Comparison of ENCODE assay signal across 19 mouse cellular contexts in genomic region chr14:8241816-8242215, GRCm38 (mm10). TPM values are rescaled to one million over a fixed set of nuclear protein-coding genes. Genes with fewer than 3 reads are reported as not detected.
DNase-seq lines count a peak whose midpoint lies in the region; ATAC-seq and TF ChIP-seq lines count a peak whose summit lies in the region.
"Had no signal": no experiment of that assay in that cellular context is flagged by ENCODE, and none has a peak within 500 bp of the region (broad histone marks: within the 10 kb centered on the region; RNA-seq: fewer than 3 reads in every experiment).

No protein-coding gene starts in this region.

- H3K4me2 ChIP-seq in kidney, embryonic 16.5 days (replicated peaks; ENCODE audit: low read depth, low read length), result no peak overlapping the region
- no peak overlapping the region for H3K4me2 ChIP-seq in liver, embryonic 12.5 days
- H3K4me2 ChIP-seq in liver, postnatal 0 days (ENCODE audit: low read depth, low read length), result no peak overlapping the region
- H3K4me2 ChIP-seq: forebrain, embryonic 13.5 days; heart, embryonic 12.5 days; heart, embryonic 15.5 days; hindbrain, embryonic 13.5 days had no signal

- no peaks in the 10 kb centered on the region for H3K36me3 ChIP-seq in kidney, adult 2 months (ENCODE audit: control insufficient read depth, insufficient read depth, low read length)
- H3K36me3 ChIP-seq in kidney, embryonic 16.5 days (ENCODE audit: insufficient read depth, low read length), result no peaks in the 10 kb centered on the region
- H3K36me3 ChIP-seq in liver, adult 2 months (ENCODE audit: control insufficient read depth, insufficient read depth, low read length), result peaks cover 47% of the 10 kb centered on the region
- H3K36me3 ChIP-seq in liver, embryonic 12.5 days, result no peaks in the 10 kb centered on the region
- 0 out of 2 replicates have a peak, but pooled peaks cover 3% of the 10 kb centered on the region for H3K36me3 ChIP-seq in liver, postnatal 0 days (replicated peaks; ENCODE audit: insufficient read depth, low read length)
- H3K36me3 ChIP-seq: forebrain, embryonic 10.5 days; heart, embryonic 12.5 days; heart, embryonic 15.5 days; hindbrain, embryonic 10.5 days; hindbrain, embryonic 13.5 days had no signal

- DNase-seq in kidney, adult 2 months, result peak; percentile 52
- DNase-seq in liver, adult 2 months (ENCODE audit: extremely low read depth, low read depth, low spot score), result peak; percentile 55
- DNase-seq in liver, postnatal 0 days, result no peak
- no peak for DNase-seq in ovary, postnatal 14 days (ENCODE audit: low spot score)
- DNase-seq: adrenal gland, adult 2 months; gastrocnemius, postnatal 36 days had no signal

- no peak overlapping the region for H3K9ac ChIP-seq in kidney, embryonic 16.5 days (replicated peaks; ENCODE audit: low read length)
- peak overlapping the region; percentile 61; the same call in 1 of the 2 replicates for H3K9ac ChIP-seq in liver, adult 2 months (ENCODE audit: low read depth, low read length)
- no peak overlapping the region for H3K9ac ChIP-seq in liver, embryonic 12.5 days
- H3K9ac ChIP-seq in liver, postnatal 0 days (replicated peaks), result no peak overlapping the region
- H3K9ac ChIP-seq: forebrain, embryonic 13.5 days; heart, embryonic 12.5 days; heart, embryonic 15.5 days; hindbrain, embryonic 13.5 days had no signal

- TF ChIP-seq CTCF in kidney, adult 2 months (conservative IDR thresholded peaks at IDR 0.05; ENCODE audit: insufficient read depth, insufficient read length, low read depth, low read length), result no peak
- TF ChIP-seq CTCF in liver, adult 2 months (IDR thresholded peaks at IDR 0.05; ENCODE audit: low read depth, low read length), result no peak
- TF ChIP-seq CTCF in liver, postnatal 0 days (IDR thresholded peaks at IDR 0.05; ENCODE audit: low read depth), result no peak

- no peaks in the 10 kb centered on the region for H3K27me3 ChIP-seq in kidney, adult 2 months (replicated peaks; ENCODE audit: control insufficient read depth, insufficient read depth, low read length)
- no peaks in the 10 kb centered on the region for H3K27me3 ChIP-seq in kidney, embryonic 16.5 days (ENCODE audit: insufficient read depth, low read length)
- no peaks in the 10 kb centered on the region for H3K27me3 ChIP-seq in liver, adult 2 months (ENCODE audit: control insufficient read depth, insufficient read depth, low read length)
- no peaks in the 10 kb centered on the region for H3K27me3 ChIP-seq in liver, embryonic 12.5 days (replicated peaks)
- no peaks in the 10 kb centered on the region for H3K27me3 ChIP-seq in liver, postnatal 0 days (ENCODE audit: insufficient read depth, low read length)
- H3K27me3 ChIP-seq: forebrain, embryonic 13.5 days; heart, embryonic 12.5 days; heart, embryonic 15.5 days; hindbrain, embryonic 13.5 days had no signal

- no peak for ATAC-seq in kidney, embryonic 16.5 days (ENCODE audit: low FRiP score, low TSS enrichment)
- no peak for ATAC-seq in liver, embryonic 12.5 days
- no peak for ATAC-seq in liver, postnatal 0 days
- ATAC-seq: CD4-positive, CD25-positive, alpha-beta regulatory T cell, adult 4 months had no signal

- no peak for TF ChIP-seq POLR2A in kidney, adult 2 months (IDR thresholded peaks at IDR 0.05; ENCODE audit: low read depth, low read length)
- no peak for TF ChIP-seq POLR2A in liver, adult 2 months (IDR thresholded peaks at IDR 0.05; ENCODE audit: extremely low read depth, insufficient read depth, low read length)

- no peaks in the 10 kb centered on the region for H3K9me3 ChIP-seq in kidney, embryonic 16.5 days (ENCODE audit: low read length)
- no peaks in the 10 kb centered on the region for H3K9me3 ChIP-seq in liver, embryonic 12.5 days (replicated peaks)
- no peaks in the 10 kb centered on the region for H3K9me3 ChIP-seq in liver, postnatal 0 days (ENCODE audit: low read length)
- H3K9me3 ChIP-seq: forebrain, embryonic 10.5 days; forebrain, embryonic 13.5 days; heart, embryonic 12.5 days; heart, embryonic 15.5 days; hindbrain, embryonic 10.5 days; hindbrain, embryonic 13.5 days had no signal

- peak overlapping the region; percentile 0; the same call in 1 of the 2 replicates for H3K27ac ChIP-seq in kidney, adult 2 months (ENCODE audit: insufficient read depth, low read depth, low read length)
- no peak overlapping the region for H3K27ac ChIP-seq in kidney, embryonic 16.5 days (ENCODE audit: low read length)
- peak overlapping the region; percentile 35; the same call in 1 of the 2 replicates for H3K27ac ChIP-seq in liver, adult 2 months (replicated peaks; ENCODE audit: insufficient read depth, low read depth, low read length)
- H3K27ac ChIP-seq in liver, embryonic 12.5 days, result no peak overlapping the region
- peak overlapping the region; percentile 91; the same call in 1 of the 2 replicates for H3K27ac ChIP-seq in liver, postnatal 0 days (ENCODE audit: low read depth)
- H3K27ac ChIP-seq: forebrain, embryonic 13.5 days; heart, embryonic 15.5 days; hindbrain, embryonic 10.5 days; hindbrain, embryonic 13.5 days had no signal

- peaks cover 18% of the 10 kb centered on the region; the same call in 1 of the 2 replicates for H3K4me1 ChIP-seq in kidney, adult 2 months (ENCODE audit: control insufficient read depth, insufficient read depth, low read length)
- H3K4me1 ChIP-seq in kidney, embryonic 16.5 days (ENCODE audit: insufficient read depth, low read length), result no peaks in the 10 kb centered on the region
- peaks cover 28% of the 10 kb centered on the region for H3K4me1 ChIP-seq in liver, adult 2 months (ENCODE audit: control insufficient read depth, insufficient read depth, low read length)
- H3K4me1 ChIP-seq in liver, embryonic 12.5 days, result peaks cover 9% of the 10 kb centered on the region; the same call in 1 of the 2 replicates
- peaks cover 9% of the 10 kb centered on the region; the same call in 1 of the 2 replicates for H3K4me1 ChIP-seq in liver, postnatal 0 days (ENCODE audit: insufficient read depth)
- H3K4me1 ChIP-seq: forebrain, embryonic 13.5 days; hindbrain, embryonic 13.5 days had no signal

- H3K79me2 ChIP-seq in liver, adult 2 months (ENCODE audit: control insufficient read depth, insufficient read depth, low read length), result no peaks in the 10 kb centered on the region

- no peak overlapping the region for H3K4me3 ChIP-seq in kidney, adult 2 months (ENCODE audit: insufficient read depth, low read depth, low read length)
- no peak overlapping the region for H3K4me3 ChIP-seq in kidney, embryonic 16.5 days (ENCODE audit: low read length)
- no peak overlapping the region for H3K4me3 ChIP-seq in liver, adult 2 months (ENCODE audit: insufficient read depth, low read depth, low read length)
- H3K4me3 ChIP-seq in liver, embryonic 12.5 days, result no peak overlapping the region
- no peak overlapping the region for H3K4me3 ChIP-seq in liver, postnatal 0 days (ENCODE audit: low read depth, low read length)
- H3K4me3 ChIP-seq: forebrain, embryonic 10.5 days; forebrain, embryonic 13.5 days; heart, embryonic 12.5 days; heart, embryonic 15.5 days; hindbrain, embryonic 10.5 days; hindbrain, embryonic 13.5 days had no signal

- no peak for TF ChIP-seq EP300 in liver, postnatal 0 days (IDR thresholded peaks at IDR 0.05; ENCODE audit: low read depth)

RNA-seq across cellular contexts. Expression of gene Acox2, which starts 17.3 kb away (rescaled TPM):
- polyA plus RNA-seq in kidney, adult 2 months (2012; rRNA removed), result 190 and 252 TPM in 2 replicates
- 1.0 and 2.0 TPM in 2 replicates for polyA plus RNA-seq in kidney, embryonic 16.5 days (2015; fragmentation: Nextera tagmentation; extraction: Ambion mirVana)
- 213 and 244 TPM in 2 replicates for total RNA-seq in liver, adult 2 months (2014; rRNA removed)
- polyA plus RNA-seq in liver, adult 2 months (2012; rRNA removed), result 301 and 313 TPM in 2 replicates
- 2.8 and 3.5 TPM in 2 replicates for polyA plus RNA-seq in liver, embryonic 12.5 days (2016; fragmentation: Nextera tagmentation; extraction: Ambion mirVana)
- 64.9 and 66.7 TPM in 2 replicates for polyA plus RNA-seq in liver, postnatal 0 days (2015; fragmentation: Nextera tagmentation; extraction: Ambion mirVana)
- total RNA-seq: common myeloid progenitor, adult 5-6 weeks; granulocyte monocyte progenitor cell, adult 5-6 weeks; MEL had no signal
- polyA plus RNA-seq: C2C12; CD4-positive, CD25-positive, alpha-beta regulatory T cell, adult 4 months; forebrain, embryonic 10.5 days; forebrain, embryonic 13.5 days; heart, embryonic 15.5 days; hindbrain, embryonic 10.5 days; hindbrain, embryonic 13.5 days had no signal

RNA-seq across cellular contexts. Expression of gene Kctd6, which starts 27.9 kb away (rescaled TPM):
- 16.2 and 17.2 TPM in 2 replicates for polyA plus RNA-seq in kidney, adult 2 months (2012; rRNA removed)
- polyA plus RNA-seq in kidney, embryonic 16.5 days (2015; fragmentation: Nextera tagmentation; extraction: Ambion mirVana), result 3.3 and 3.6 TPM in 2 replicates
- total RNA-seq in liver, adult 2 months (2014; rRNA removed), result 4.3 and 5.2 TPM in 2 replicates
- polyA plus RNA-seq in liver, adult 2 months (2012; rRNA removed), result 3.9 and 5.1 TPM in 2 replicates
- 7.8 and 8.6 TPM in 2 replicates for polyA plus RNA-seq in liver, embryonic 12.5 days (2016; fragmentation: Nextera tagmentation; extraction: Ambion mirVana)
- polyA plus RNA-seq in liver, postnatal 0 days (2015; fragmentation: Nextera tagmentation; extraction: Ambion mirVana), result 9.7 and 10.0 TPM in 2 replicates

Comparison
In these comparisons a context has a peak if more than half of its experiments do, and no peak if none do; other contexts are left out.
1. DNase-seq: peak in kidney, adult 2 months (single experiment) and liver, adult 2 months (single experiment); none in liver, postnatal 0 days (single experiment) and ovary, postnatal 14 days (single experiment).
2. H3K27ac ChIP-seq: peak in kidney, adult 2 months (single experiment), liver, adult 2 months (single experiment) and liver, postnatal 0 days (single experiment); none in kidney, embryonic 16.5 days (single experiment) and liver, embryonic 12.5 days (single experiment).
3. RNA of gene Acox2, which starts 17.3 kb away (polyA plus RNA-seq): 301 to 313 TPM in liver, adult 2 months, 190 to 252 TPM in kidney, adult 2 months and 64.9 to 66.7 TPM in liver, postnatal 0 days; 2.8 to 3.5 TPM in liver, embryonic 12.5 days and 1.0 to 2.0 TPM in kidney, embryonic 16.5 days; every median in the first group is over 10 times any median in the second.